Mouse (Mus musculus): ENCODE measurements around the gene Klk1b9. TPM values are rescaled to one million over a fixed set of nuclear protein-coding genes. Genes with fewer than 3 reads are reported as not detected.
"Not testable (repeated sequence)": the region's sequence is repeated elsewhere in the genome, so short reads cannot be mapped to it uniquely, and the experiment has no call there.

Klk1b9 gene
- total and polyA plus RNA-seq, 2 experiments from 2014 or later = not detected

DNA sequence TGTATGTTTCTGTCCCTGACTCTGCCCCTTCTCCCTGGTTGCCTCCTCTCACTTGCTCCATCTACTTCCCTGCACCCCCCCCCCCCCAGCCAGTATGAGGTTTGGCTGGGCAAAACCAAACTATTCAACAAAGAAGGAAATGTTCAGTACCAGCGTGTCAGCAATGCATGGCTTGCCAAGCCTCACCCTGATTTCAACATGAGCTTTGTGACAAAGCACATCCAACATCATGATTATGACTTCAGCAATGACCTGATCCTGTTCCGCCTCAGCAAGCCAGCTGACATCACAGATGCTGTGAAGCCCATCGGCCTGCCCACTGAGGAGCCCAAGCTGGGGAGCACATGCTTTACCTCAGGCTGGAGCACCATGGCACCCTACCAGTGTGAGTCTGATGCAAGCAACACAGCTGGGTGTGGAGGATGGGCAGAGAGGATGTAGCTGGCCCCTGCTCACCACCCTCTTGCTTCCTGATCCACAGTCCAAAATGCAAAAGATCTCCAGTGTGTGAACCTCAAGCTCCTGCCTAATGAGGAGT is 31.1 kb upstream of the Klk1b9 start:
- no peak for ATAC-seq
- WGBS = 80% methylated on average over 3 of the region's 3 CpGs

DNA sequence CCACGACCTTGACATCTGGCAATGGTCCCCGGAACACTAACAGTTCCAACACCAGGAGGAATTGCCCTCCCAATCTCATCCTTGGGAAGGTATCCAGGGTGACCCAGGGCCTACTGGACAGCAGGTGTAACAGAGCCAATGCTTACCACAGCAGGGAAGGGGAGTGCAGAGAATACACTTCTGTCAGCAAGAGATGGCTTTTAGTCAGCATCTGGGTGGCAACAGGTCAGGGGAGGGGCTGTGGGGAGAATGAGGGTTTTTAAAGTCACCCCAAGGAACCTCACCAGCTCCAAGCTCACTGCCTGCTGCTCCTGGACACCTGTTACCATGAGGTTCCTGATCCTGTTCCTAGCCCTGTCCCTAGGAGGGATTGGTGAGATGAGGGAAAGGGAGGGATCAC is 25.5 kb upstream of the Klk1b9 start, which contains the start of gene Klk1b8:
Gene Klk1b8, plus strand, starts transcription at position 301 of the 400 bp plus-strand sequence.
- Histone ChIP-seq H3K27me3 (ENCODE audit: insufficient read depth, low read length) (no peaks in the 10 kb centered on the region), H3K9me3 (ENCODE audit: low read length) (no peaks in the 10 kb centered on the region), H3K4me1 (ENCODE audit: insufficient read depth, low read length) (no peaks in the 10 kb centered on the region), H3K36me3 (ENCODE audit: insufficient read depth, low read length) (no peaks in the 10 kb centered on the region), H3K9ac (replicated peaks; ENCODE audit: low read length) (no peak within 1 kb of the TSS), H3K4me2 (ENCODE audit: low read depth, low read length) (no peak within 1 kb of the TSS), H3K27ac (no peak within 1 kb of the TSS), H3K4me3 (ENCODE audit: low read length) (no peak within 1 kb of the TSS)
- WGBS = 77% methylated on average over 2 of the region's 2 CpGs
- DNase-seq (ENCODE audit: low spot score) (no peak), ATAC-seq (no peak)
- no peak for TF ChIP-seq CTCF (IDR thresholded peaks at IDR 0.05; ENCODE audit: low read depth)

More for the DNA sequence above, 31.1 kb upstream of the Klk1b9 start:
- H3K4me1 ChIP-seq (ENCODE audit: insufficient read depth, low read length) = no peaks in the 10 kb centered on the region
- TF ChIP-seq CTCF (IDR thresholded peaks at IDR 0.05; ENCODE audit: low read depth) = no peak
- H3K4me2 ChIP-seq (ENCODE audit: low read depth, low read length) = no peak overlapping the region
- H3K9ac ChIP-seq (replicated peaks; ENCODE audit: low read length) = no peak overlapping the region
- no peaks in the 10 kb centered on the region for H3K36me3 ChIP-seq (ENCODE audit: insufficient read depth, low read length)
- H3K9me3 ChIP-seq (ENCODE audit: low read length) = no peaks in the 10 kb centered on the region
- H3K4me3 ChIP-seq (ENCODE audit: low read length) = no peak overlapping the region
- no peaks in the 10 kb centered on the region for H3K27me3 ChIP-seq (ENCODE audit: insufficient read depth, low read length)
- no peak for DNase-seq (ENCODE audit: low spot score)
- no peak overlapping the region for H3K27ac ChIP-seq

DNA sequence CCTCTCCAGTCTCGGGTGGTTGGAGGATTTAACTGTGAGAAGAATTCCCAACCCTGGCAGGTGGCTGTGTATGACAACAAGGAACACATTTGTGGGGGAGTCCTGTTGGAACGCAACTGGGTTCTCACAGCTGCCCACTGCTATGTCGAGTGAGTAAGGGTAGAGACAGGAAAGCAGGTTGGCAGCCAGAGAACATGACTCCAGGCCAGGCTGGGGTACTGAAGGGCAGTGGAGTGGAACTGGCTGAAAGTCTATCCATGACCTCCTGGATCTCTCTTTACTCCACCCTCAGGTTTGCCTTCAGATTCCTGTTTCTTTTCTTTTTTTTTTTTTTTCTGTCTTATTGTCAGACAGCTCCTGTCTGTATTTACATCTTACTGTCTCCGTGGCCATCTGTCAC is 23.2 kb upstream of the Klk1b9 start:
- DNase-seq (ENCODE audit: low spot score) (no peak), ATAC-seq (no peak)
- no peaks in the 10 kb centered on the region for H3K36me3 ChIP-seq (ENCODE audit: insufficient read depth, low read length)
- H3K4me1 ChIP-seq (ENCODE audit: insufficient read depth, low read length) = no peaks in the 10 kb centered on the region
- no peak for TF ChIP-seq CTCF (IDR thresholded peaks at IDR 0.05; ENCODE audit: low read depth)
- no peak overlapping the region for H3K4me2 ChIP-seq (ENCODE audit: low read depth, low read length)
- no peaks in the 10 kb centered on the region for H3K9me3 ChIP-seq (ENCODE audit: low read length)
- no peak overlapping the region for H3K27ac ChIP-seq
- H3K9ac ChIP-seq (replicated peaks; ENCODE audit: low read length) = no peak overlapping the region
- H3K27me3 ChIP-seq (ENCODE audit: insufficient read depth, low read length) = no peaks in the 10 kb centered on the region
- no peak overlapping the region for H3K4me3 ChIP-seq (ENCODE audit: low read length)
- WGBS = 58% methylated on average over 4 of the region's 4 CpGs

DNA sequence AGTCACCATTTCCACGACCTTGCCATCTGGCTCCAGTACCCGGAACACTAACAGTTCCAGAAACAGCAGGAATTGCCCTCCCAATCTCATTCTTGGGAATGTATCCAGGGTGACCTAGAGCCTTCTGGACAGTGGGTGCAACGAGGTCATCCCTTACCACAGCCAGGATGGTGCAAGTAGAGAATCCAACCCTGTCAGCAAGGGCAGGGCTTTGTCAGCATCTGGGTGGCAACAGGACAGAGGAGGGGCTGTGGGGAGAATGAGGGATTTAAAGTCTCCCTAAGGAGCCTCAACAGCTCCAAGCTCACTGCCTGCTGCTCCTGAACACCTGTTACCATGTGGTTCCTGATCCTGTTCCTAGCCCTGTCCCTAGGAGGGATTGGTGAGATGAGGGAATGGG is 9.4 kb upstream of the Klk1b9 start, which contains the start of gene Klk1b1:
Gene Klk1b1, plus strand, starts transcription at position 301 of the 400 bp plus-strand sequence.
- WGBS = 53% methylated on average over 3 of the region's 3 CpGs
- no peak for DNase-seq (ENCODE audit: low spot score)
- no peaks in the 10 kb centered on the region for H3K36me3 ChIP-seq (ENCODE audit: insufficient read depth, low read length)
- H3K9ac ChIP-seq (replicated peaks; ENCODE audit: low read length) = no peak within 1 kb of the TSS
- H3K4me3 ChIP-seq (ENCODE audit: low read length) = no peak within 1 kb of the TSS
- H3K4me1 ChIP-seq (ENCODE audit: insufficient read depth, low read length) = no peaks in the 10 kb centered on the region
- ATAC-seq = no peak
- H3K4me2 ChIP-seq (ENCODE audit: low read depth, low read length) = no peak within 1 kb of the TSS
- H3K27me3 ChIP-seq (ENCODE audit: insufficient read depth, low read length) = no peaks in the 10 kb centered on the region
- H3K9me3 ChIP-seq (ENCODE audit: low read length) = no peaks in the 10 kb centered on the region
- no peak for TF ChIP-seq CTCF (IDR thresholded peaks at IDR 0.05; ENCODE audit: low read depth)
- no peak within 1 kb of the TSS for H3K27ac ChIP-seq

DNA sequence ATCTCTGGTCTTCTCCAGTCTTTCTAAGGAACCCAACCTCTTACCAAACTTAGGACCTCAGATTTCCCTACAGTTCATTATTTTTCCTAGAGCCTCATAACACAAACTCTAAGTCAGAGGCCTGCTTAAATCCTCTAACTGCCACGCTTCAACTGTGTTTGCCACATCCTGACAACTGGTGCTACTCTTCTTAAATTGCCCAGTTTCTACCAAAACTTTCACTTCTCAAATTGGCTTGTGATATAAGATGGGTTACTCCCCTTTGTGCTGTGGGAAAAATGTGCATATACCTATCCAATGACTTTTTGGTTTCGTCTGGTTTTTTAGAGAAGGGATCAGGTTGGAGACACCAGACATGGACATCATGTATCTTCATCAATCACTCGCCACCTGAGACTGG is 8.8 kb upstream of the Klk1b9 start:
- WGBS = 87% methylated on average over 3 of the region's 3 CpGs
- no peak overlapping the region for H3K4me3 ChIP-seq (ENCODE audit: low read length)
- no peaks in the 10 kb centered on the region for H3K27me3 ChIP-seq (ENCODE audit: insufficient read depth, low read length)
- ATAC-seq = no peak
- TF ChIP-seq CTCF (IDR thresholded peaks at IDR 0.05; ENCODE audit: low read depth) = no peak
- no peaks in the 10 kb centered on the region for H3K9me3 ChIP-seq (ENCODE audit: low read length)
- H3K36me3 ChIP-seq (ENCODE audit: insufficient read depth, low read length) = no peaks in the 10 kb centered on the region
- no peak overlapping the region for H3K4me2 ChIP-seq (ENCODE audit: low read depth, low read length)
- no peak overlapping the region for H3K27ac ChIP-seq
- no peak for DNase-seq (ENCODE audit: low spot score)
- H3K9ac ChIP-seq (replicated peaks; ENCODE audit: low read length) = no peak overlapping the region
- H3K4me1 ChIP-seq (ENCODE audit: insufficient read depth, low read length) = no peaks in the 10 kb centered on the region

DNA sequence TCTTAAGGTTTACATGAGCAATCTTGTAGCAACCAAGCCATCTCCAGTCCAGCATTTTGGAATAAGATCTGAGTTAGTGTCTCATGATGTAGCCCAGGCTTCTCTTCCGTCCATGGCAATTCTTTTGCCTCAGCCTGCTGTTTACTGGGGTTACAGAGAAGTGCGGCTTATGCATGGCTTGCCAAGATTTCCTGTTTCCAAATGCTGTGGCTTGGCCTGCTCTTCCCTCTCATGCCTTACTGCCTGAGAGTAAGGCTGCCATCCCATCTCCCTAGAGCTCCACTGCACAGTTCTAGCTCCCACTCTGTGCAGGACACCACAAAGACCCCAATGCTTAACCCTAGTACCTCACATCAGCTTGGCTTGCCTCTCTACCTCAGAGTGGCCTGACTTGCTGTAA is 8.2 kb upstream of the Klk1b9 start:
- Histone ChIP-seq H3K4me2 (ENCODE audit: low read depth, low read length) (no peak overlapping the region), H3K4me1 (ENCODE audit: insufficient read depth, low read length) (no peaks in the 10 kb centered on the region), H3K27ac (no peak overlapping the region), H3K36me3 (ENCODE audit: insufficient read depth, low read length) (no peaks in the 10 kb centered on the region), H3K9me3 (ENCODE audit: low read length) (no peaks in the 10 kb centered on the region), H3K9ac (replicated peaks; ENCODE audit: low read length) (no peak overlapping the region), H3K27me3 (ENCODE audit: insufficient read depth, low read length) (no peaks in the 10 kb centered on the region), H3K4me3 (ENCODE audit: low read length) (no peak overlapping the region)
- DNase-seq (ENCODE audit: low spot score) (no peak), ATAC-seq (no peak)
- TF ChIP-seq CTCF (IDR thresholded peaks at IDR 0.05; ENCODE audit: low read depth) = no peak
- WGBS = 83% methylated on average over 2 of the region's 2 CpGs

DNA sequence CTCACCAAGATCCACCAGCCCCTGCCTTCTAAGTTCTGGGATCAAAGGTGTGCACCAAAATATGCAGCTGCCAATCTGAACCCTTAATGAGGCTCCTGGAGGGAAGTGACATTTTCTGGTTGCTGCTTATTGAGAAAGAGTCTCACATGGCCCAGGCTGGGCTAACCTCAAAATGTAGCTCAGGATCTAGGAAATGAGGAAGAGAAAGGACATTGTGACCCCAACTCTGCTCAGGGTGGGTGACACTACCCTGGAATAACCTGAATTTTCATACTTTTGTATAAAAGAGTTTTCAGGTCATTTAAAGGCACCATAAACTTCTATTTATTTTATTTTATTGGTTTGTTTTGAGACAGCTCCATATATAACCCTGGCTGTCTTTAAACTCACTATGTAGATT is 9.8 kb downstream of the Klk1b9 start:
- DNase-seq (ENCODE audit: low spot score) = no peak
- H3K9ac ChIP-seq (replicated peaks; ENCODE audit: low read length) = no peak overlapping the region
- no peak overlapping the region for H3K4me3 ChIP-seq (ENCODE audit: low read length)
- no peak for TF ChIP-seq CTCF (IDR thresholded peaks at IDR 0.05; ENCODE audit: low read depth)
- ATAC-seq = no peak
- no peaks in the 10 kb centered on the region for H3K4me1 ChIP-seq (ENCODE audit: insufficient read depth, low read length)
- no peaks in the 10 kb centered on the region for H3K9me3 ChIP-seq (ENCODE audit: low read length)
- no peaks in the 10 kb centered on the region for H3K36me3 ChIP-seq (ENCODE audit: insufficient read depth, low read length)
- H3K4me2 ChIP-seq (ENCODE audit: low read depth, low read length) = no peak overlapping the region
- H3K27ac ChIP-seq = no peak overlapping the region
- H3K27me3 ChIP-seq (ENCODE audit: insufficient read depth, low read length) = no peaks in the 10 kb centered on the region

DNA sequence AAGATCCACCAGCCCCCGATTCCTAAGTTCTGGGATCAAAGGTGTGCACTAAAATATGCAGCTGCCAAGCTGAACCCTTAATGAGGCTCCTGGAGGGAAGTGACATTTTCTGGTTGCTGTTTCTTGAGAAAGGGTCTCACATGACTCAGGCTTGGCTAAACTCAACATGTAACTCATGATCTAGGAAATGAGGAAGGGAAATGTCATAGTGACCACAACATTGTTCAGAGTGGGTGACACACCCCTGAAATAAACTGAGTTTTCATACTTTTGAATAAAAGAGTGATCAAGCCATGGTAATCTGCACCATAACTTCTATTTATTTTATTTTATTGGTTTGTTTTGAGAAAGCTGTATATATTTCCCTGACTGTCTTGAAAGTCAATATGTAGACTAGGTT is 19.0 kb downstream of the Klk1b9 start:
- WGBS = 70% methylated on average over 1 of the region's 1 CpGs
- H3K4me1 ChIP-seq (ENCODE audit: insufficient read depth, low read length); H3K36me3 ChIP-seq (ENCODE audit: insufficient read depth, low read length); ATAC-seq; H3K27ac ChIP-seq; H3K9ac ChIP-seq (replicated peaks; ENCODE audit: low read length); H3K4me3 ChIP-seq (ENCODE audit: low read length); H3K27me3 ChIP-seq (ENCODE audit: insufficient read depth, low read length); H3K9me3 ChIP-seq (ENCODE audit: low read length); DNase-seq (ENCODE audit: low spot score); H3K4me2 ChIP-seq (ENCODE audit: low read depth, low read length): not testable (repeated sequence)

DNA sequence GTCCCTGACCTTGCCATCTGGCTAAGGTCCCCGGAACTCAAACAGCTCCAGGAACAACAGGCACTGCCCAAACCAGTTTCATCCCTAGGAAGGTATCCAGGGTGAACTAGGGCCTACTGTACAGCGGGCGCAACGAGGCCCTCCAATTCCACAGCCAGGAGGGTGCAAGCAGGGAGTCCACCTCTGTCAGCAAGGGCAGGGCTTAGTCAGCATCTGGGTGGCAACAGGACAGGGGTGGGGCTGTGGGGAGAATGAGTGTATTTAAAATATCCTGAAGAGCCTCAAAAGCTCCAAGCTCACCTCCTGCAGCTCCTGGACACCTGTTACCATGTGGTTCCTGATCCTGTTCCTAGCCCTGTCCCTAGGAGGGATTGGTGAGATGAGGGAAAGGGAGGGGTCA is 19.7 kb downstream of the Klk1b9 start, which contains the start of gene Klk1b11:
Gene Klk1b11, plus strand, starts transcription at position 301 of the 400 bp plus-strand sequence.
- not testable (repeated sequence) for H3K4me3 ChIP-seq (ENCODE audit: low read length); H3K36me3 ChIP-seq (ENCODE audit: insufficient read depth, low read length); ATAC-seq; H3K4me1 ChIP-seq (ENCODE audit: insufficient read depth, low read length); H3K4me2 ChIP-seq (ENCODE audit: low read depth, low read length); H3K27ac ChIP-seq; H3K9me3 ChIP-seq (ENCODE audit: low read length); H3K9ac ChIP-seq (replicated peaks; ENCODE audit: low read length); H3K27me3 ChIP-seq (ENCODE audit: insufficient read depth, low read length); DNase-seq (ENCODE audit: low spot score)
- WGBS = 84% methylated on average over 4 of the region's 4 CpGs

Data from hindbrain, postnatal 0 days (tissue).